Mouse (Mus musculus): Measurements from ENCODE around the gene Cmtm4. TPM values are rescaled to one million over a fixed set of nuclear protein-coding genes. Genes with fewer than 3 reads are reported as not detected.
"Not testable (repeated sequence)": the region's sequence is repeated elsewhere in the genome, so short reads cannot be mapped to it uniquely, and the experiment has no call there.

Gene Cmtm4
- total RNA-seq, 1 experiment, result 21.3 TPM

GRCm38 (mm10) chr8:104332665-104333631 is 62.7 kb downstream of the Cmtm4 start:
- TF ChIP-seq ZNF384 (IDR thresholded peaks at IDR 0.05; ENCODE audit: low read depth, low read length) (no peak), HCFC1 (IDR thresholded peaks at IDR 0.05; ENCODE audit: borderline replicate concordance, insufficient read depth, low read length) (no peak), ZC3H11A (IDR thresholded peaks at IDR 0.05; ENCODE audit: borderline replicate concordance, low read depth, low read length) (no peak)
- H3K4me3 ChIP-seq (ENCODE audit: insufficient read depth in 1 of 2, low read depth in 1 of 2, low read length in 2 of 2, poor library complexity in 1 of 2, severe bottlenecking in 1 of 2), result no peak overlapping the region
- H3K36me3 ChIP-seq (ENCODE audit: control insufficient read depth, insufficient read depth, low read length, poor library complexity, severe bottlenecking), result no peaks in the 10 kb centered on the region
- in situ Hi-C loops (cut with MboI; ENCODE audit: low sequenced_read_pairs in 2 of 2, unreplicated experiment in 2 of 2), result no loop called here
- H3K9ac ChIP-seq (ENCODE audit: insufficient read depth, low read depth, low read length, poor library complexity, severe bottlenecking), result no peak overlapping the region
- no peaks in the 10 kb centered on the region for H3K4me1 ChIP-seq (ENCODE audit: control insufficient read depth in 2 of 2, insufficient read depth in 2 of 2, low read length in 2 of 2, poor library complexity in 1 of 2)
- H3K27ac ChIP-seq (ENCODE audit: insufficient read depth, low read depth, low read length, poor library complexity, severe bottlenecking), result no peak overlapping the region
- no peak for DNase-seq (ENCODE audit: low read depth, low spot score)
- H3K9me3 ChIP-seq (ENCODE audit: control insufficient read depth, insufficient read depth, low read depth, low read length), result no peaks in the 10 kb centered on the region

- H3K9me3 ChIP-seq (ENCODE audit: control insufficient read depth, insufficient read depth, low read depth, low read length); H3K36me3 ChIP-seq (ENCODE audit: control insufficient read depth, insufficient read depth, low read length, poor library complexity, severe bottlenecking); H3K4me3 ChIP-seq (ENCODE audit: insufficient read depth in 1 of 2, low read depth in 1 of 2, low read length in 2 of 2, poor library complexity in 1 of 2, severe bottlenecking in 1 of 2); H3K9ac ChIP-seq (ENCODE audit: insufficient read depth, low read depth, low read length, poor library complexity, severe bottlenecking); H3K4me1 ChIP-seq (ENCODE audit: control insufficient read depth in 2 of 2, insufficient read depth in 2 of 2, low read length in 2 of 2, poor library complexity in 1 of 2); H3K27ac ChIP-seq (ENCODE audit: insufficient read depth, low read depth, low read length, poor library complexity, severe bottlenecking); in situ Hi-C loops (cut with MboI; ENCODE audit: low sequenced_read_pairs in 2 of 2, unreplicated experiment in 2 of 2); DNase-seq (ENCODE audit: low read depth, low spot score): not testable (repeated sequence)
These were observed 73.7 kb downstream of the Cmtm4 start, which contains the start of gene Cmtm2b for GRCm38 (mm10) chr8:104321930-104322329. Gene Cmtm2b (plus strand): TSS chr8:104322230.

DNA sequence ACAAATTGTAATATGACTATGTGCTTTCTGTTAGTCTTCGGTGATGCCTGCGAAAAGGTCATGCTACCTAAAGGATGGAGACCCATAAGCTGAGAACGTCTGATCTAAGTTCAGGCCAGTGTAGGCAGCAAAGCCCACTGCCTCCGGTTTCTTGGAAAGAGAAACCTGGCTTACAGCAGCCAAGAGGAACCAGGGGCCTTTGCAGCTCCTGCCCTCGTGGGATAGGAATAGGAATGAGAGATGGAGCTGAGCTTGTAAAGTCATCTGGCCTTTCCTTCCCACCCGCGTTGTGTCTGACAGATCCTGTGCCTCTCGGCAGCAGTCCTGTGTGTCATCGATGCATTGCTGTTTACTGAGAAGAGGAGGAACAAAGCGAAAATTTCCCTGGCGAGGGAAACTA is 74.3 kb downstream of the Cmtm4 start, which contains the start of gene Gm11020:
Gene Gm11020, plus strand, starts transcription at position 301 of the 400 bp plus-strand sequence.
- H3K4me3 ChIP-seq (ENCODE audit: insufficient read depth in 1 of 2, low read depth in 1 of 2, low read length in 2 of 2, poor library complexity in 1 of 2, severe bottlenecking in 1 of 2); DNase-seq (ENCODE audit: low read depth, low spot score); H3K9me3 ChIP-seq (ENCODE audit: control insufficient read depth, insufficient read depth, low read depth, low read length); H3K9ac ChIP-seq (ENCODE audit: insufficient read depth, low read depth, low read length, poor library complexity, severe bottlenecking); H3K36me3 ChIP-seq (ENCODE audit: control insufficient read depth, insufficient read depth, low read length, poor library complexity, severe bottlenecking); H3K4me1 ChIP-seq (ENCODE audit: control insufficient read depth in 2 of 2, insufficient read depth in 2 of 2, low read length in 2 of 2, poor library complexity in 1 of 2); in situ Hi-C loops (cut with MboI; ENCODE audit: low sequenced_read_pairs in 2 of 2, unreplicated experiment in 2 of 2); H3K27ac ChIP-seq (ENCODE audit: insufficient read depth, low read depth, low read length, poor library complexity, severe bottlenecking): not testable (repeated sequence)

DNA sequence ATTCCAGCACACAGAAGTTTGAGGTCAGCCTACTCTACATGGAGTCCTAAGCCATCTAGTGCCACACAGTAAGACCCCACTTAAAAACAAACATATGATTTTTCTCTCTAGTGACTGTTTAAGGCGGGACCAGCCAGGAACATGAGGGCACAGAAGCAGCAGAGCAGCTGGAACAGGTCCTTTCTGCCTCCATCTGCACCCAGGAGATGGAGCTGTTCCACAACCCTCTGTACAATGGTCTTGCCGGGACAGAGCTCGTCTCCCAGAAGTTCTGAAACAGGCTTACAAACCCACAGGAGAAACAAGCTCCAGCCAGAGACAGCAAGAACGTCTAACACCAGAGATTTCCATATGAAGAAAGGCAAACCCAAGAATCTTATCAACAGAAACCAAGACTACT is 82.3 kb downstream of the Cmtm4 start:
- Histone ChIP-seq H3K9ac (ENCODE audit: insufficient read depth, low read depth, low read length, poor library complexity, severe bottlenecking) (no peak overlapping the region), H3K4me1 (ENCODE audit: control insufficient read depth in 2 of 2, insufficient read depth in 2 of 2, low read length in 2 of 2, poor library complexity in 1 of 2) (peaks cover 0 to 3% of the 10 kb centered on the region in 2 experiments; a peak in 1 of 4 replicates), H3K9me3 (ENCODE audit: control insufficient read depth, insufficient read depth, low read depth, low read length) (no peaks in the 10 kb centered on the region), H3K27ac (ENCODE audit: insufficient read depth, low read depth, low read length, poor library complexity, severe bottlenecking) (no peak overlapping the region), H3K4me3 (ENCODE audit: insufficient read depth in 1 of 2, low read depth in 1 of 2, low read length in 2 of 2, poor library complexity in 1 of 2, severe bottlenecking in 1 of 2) (no peak overlapping the region), H3K36me3 (ENCODE audit: control insufficient read depth, insufficient read depth, low read length, poor library complexity, severe bottlenecking) (no peaks in the 10 kb centered on the region)
- no peak for TF ChIP-seq CHD2 (IDR thresholded peaks at IDR 0.05; ENCODE audit: low read depth, low read length)
- no peak for TF ChIP-seq ZNF384 (IDR thresholded peaks at IDR 0.05; ENCODE audit: low read depth, low read length)
- no peak for TF ChIP-seq MAFK (IDR thresholded peaks at IDR 0.05; ENCODE audit: insufficient read depth, low read depth, low read length)
- no peak for TF ChIP-seq HCFC1 (IDR thresholded peaks at IDR 0.05; ENCODE audit: borderline replicate concordance, insufficient read depth, low read length)
- TF ChIP-seq ZC3H11A (IDR thresholded peaks at IDR 0.05; ENCODE audit: borderline replicate concordance, low read depth, low read length), result no peak
- DNase-seq (ENCODE audit: low read depth, low spot score), result no peak
- in situ Hi-C loops (cut with MboI; ENCODE audit: low sequenced_read_pairs in 2 of 2, unreplicated experiment in 2 of 2), result no loop called here

DNA sequence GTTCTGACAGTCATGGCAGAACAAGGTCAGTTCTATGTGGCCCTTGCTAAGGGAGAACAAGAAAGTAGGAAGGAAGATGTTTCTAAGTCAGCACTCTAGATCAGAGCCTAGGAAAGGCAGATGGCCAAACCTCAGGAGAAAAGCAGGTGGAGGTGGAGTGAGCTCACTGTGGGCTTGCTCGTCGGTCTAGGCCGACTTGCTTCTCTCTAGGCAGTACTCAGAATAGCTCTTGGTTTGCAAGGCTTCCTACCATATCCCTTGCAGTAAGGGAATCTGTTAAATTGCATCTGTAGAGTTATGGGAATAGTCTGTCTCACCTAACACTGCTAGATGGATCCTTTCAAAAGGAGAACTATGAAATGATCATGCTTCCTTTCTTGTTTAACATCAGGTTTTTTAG is 83.6 kb downstream of the Cmtm4 start:
- H3K27ac ChIP-seq (ENCODE audit: insufficient read depth, low read depth, low read length, poor library complexity, severe bottlenecking); H3K4me1 ChIP-seq (ENCODE audit: control insufficient read depth in 2 of 2, insufficient read depth in 2 of 2, low read length in 2 of 2, poor library complexity in 1 of 2); in situ Hi-C loops (cut with MboI; ENCODE audit: low sequenced_read_pairs in 2 of 2, unreplicated experiment in 2 of 2); H3K4me3 ChIP-seq (ENCODE audit: insufficient read depth in 1 of 2, low read depth in 1 of 2, low read length in 2 of 2, poor library complexity in 1 of 2, severe bottlenecking in 1 of 2); H3K9ac ChIP-seq (ENCODE audit: insufficient read depth, low read depth, low read length, poor library complexity, severe bottlenecking); DNase-seq (ENCODE audit: low read depth, low spot score); H3K9me3 ChIP-seq (ENCODE audit: control insufficient read depth, insufficient read depth, low read depth, low read length); H3K36me3 ChIP-seq (ENCODE audit: control insufficient read depth, insufficient read depth, low read length, poor library complexity, severe bottlenecking): not testable (repeated sequence)

- DNase-seq (ENCODE audit: low read depth, low spot score); in situ Hi-C loops (cut with MboI; ENCODE audit: low sequenced_read_pairs in 2 of 2, unreplicated experiment in 2 of 2); H3K4me1 ChIP-seq (ENCODE audit: control insufficient read depth in 2 of 2, insufficient read depth in 2 of 2, low read length in 2 of 2, poor library complexity in 1 of 2): not testable (repeated sequence)
These were observed 86.0 kb downstream of the Cmtm4 start, which contains the start of the genes Gm45711 and Cmtm1 for GRCm38 (mm10) chr8:104309441-104310155. Gene Gm45711 (minus strand): TSS chr8:104310081. Gene Cmtm1 (minus strand): TSS chr8:104310145.

GRCm38 (mm10) chr8:104308341-104308740 is 87.3 kb downstream of the Cmtm4 start:
- H3K36me3 ChIP-seq (ENCODE audit: control insufficient read depth, insufficient read depth, low read length, poor library complexity, severe bottlenecking); in situ Hi-C loops (cut with MboI; ENCODE audit: low sequenced_read_pairs in 2 of 2, unreplicated experiment in 2 of 2); H3K4me3 ChIP-seq (ENCODE audit: insufficient read depth in 1 of 2, low read depth in 1 of 2, low read length in 2 of 2, poor library complexity in 1 of 2, severe bottlenecking in 1 of 2); H3K4me1 ChIP-seq (ENCODE audit: control insufficient read depth in 2 of 2, insufficient read depth in 2 of 2, low read length in 2 of 2, poor library complexity in 1 of 2); H3K27ac ChIP-seq (ENCODE audit: insufficient read depth, low read depth, low read length, poor library complexity, severe bottlenecking); DNase-seq (ENCODE audit: low read depth, low spot score); H3K9me3 ChIP-seq (ENCODE audit: control insufficient read depth, insufficient read depth, low read depth, low read length); H3K9ac ChIP-seq (ENCODE audit: insufficient read depth, low read depth, low read length, poor library complexity, severe bottlenecking): not testable (repeated sequence)

More at GRCm38 (mm10) chr8:104309441-104310155, 86.0 kb downstream of the Cmtm4 start, which contains the start of the genes Gm45711 and Cmtm1:
- H3K36me3 ChIP-seq (ENCODE audit: control insufficient read depth, insufficient read depth, low read length, poor library complexity, severe bottlenecking); H3K9me3 ChIP-seq (ENCODE audit: control insufficient read depth, insufficient read depth, low read depth, low read length); H3K27ac ChIP-seq (ENCODE audit: insufficient read depth, low read depth, low read length, poor library complexity, severe bottlenecking); H3K9ac ChIP-seq (ENCODE audit: insufficient read depth, low read depth, low read length, poor library complexity, severe bottlenecking): not testable (repeated sequence)
- peak within 1 kb of the TSS; percentile 19 to 20; a peak in 2 of 4 replicates for H3K4me3 ChIP-seq (ENCODE audit: insufficient read depth in 1 of 2, low read depth in 1 of 2, low read length in 2 of 2, poor library complexity in 1 of 2, severe bottlenecking in 1 of 2)

Measured in ES-E14 (cell line).